Mouse (Mus musculus): ENCODE measurements around the gene Gsc2. TPM values are rescaled to one million over a fixed set of nuclear protein-coding genes. Genes with fewer than 3 reads are reported as not detected.

Gene Gsc2
- total RNA-seq, 2 experiments from 2014 or later = not detected

- no peak for DNase-seq
Observed at GRCm38 (mm10) chr16:17922163-17922538, 7.3 kb upstream of the Gsc2 start.

- peak; percentile 96 for DNase-seq
Observed at GRCm38 (mm10) chr16:17921325-17922162, 6.7 kb upstream of the Gsc2 start.

GRCm38 (mm10) chr16:17920586-17920985 lies 5.7 kb upstream of the Gsc2 start:
- DNase-seq = no peak

- DNase-seq = peak; percentile 93 to 96
Observed at GRCm38 (mm10) chr16:17911052-17911595, 3.7 kb downstream of the Gsc2 start, which contains the start of gene Ess2. Gene Ess2, minus strand, starts transcription at chr16:17911348.

GRCm38 (mm10) chr16:17898462-17898861 lies 16.4 kb downstream of the Gsc2 start, which contains the start of the genes Dgcr2 and Tssk2:
Gene Dgcr2, minus strand, starts transcription at chr16:17898562.
Gene Tssk2, plus strand, starts transcription at chr16:17898637.
- no peak for DNase-seq

- no peak for DNase-seq
Observed at GRCm38 (mm10) chr16:17896091-17896490, 18.8 kb downstream of the Gsc2 start.

- no peak for DNase-seq
Observed at GRCm38 (mm10) chr16:17893923-17894322, 20.9 kb downstream of the Gsc2 start, which contains the start of gene Tssk1. Gene Tssk1, plus strand, starts transcription at chr16:17894223.

- DNase-seq = peak; percentile 58 to 67
Observed at GRCm38 (mm10) chr16:17892606-17893005, 22.3 kb downstream of the Gsc2 start.

- peak; percentile 99 to 100 for DNase-seq
Observed at GRCm38 (mm10) chr16:17891567-17891959, 23.3 kb downstream of the Gsc2 start, which contains the start of gene Gm20518. Gene Gm20518, minus strand, starts transcription at chr16:17891671.

GRCm38 (mm10) chr16:17890917-17891566 lies 23.8 kb downstream of the Gsc2 start:
- DNase-seq = peak; percentile 80 to 81

- DNase-seq = peak in 1 of 2 experiments; percentile 22
Observed at GRCm38 (mm10) chr16:17890342-17890727, 24.5 kb downstream of the Gsc2 start.

GRCm38 (mm10) chr16:17889689-17890341 lies 25.0 kb downstream of the Gsc2 start:
- no peak for DNase-seq

- DNase-seq = no peak
Observed at GRCm38 (mm10) chr16:17884116-17884515, 30.7 kb downstream of the Gsc2 start.

GRCm38 (mm10) chr16:17882196-17882595 lies 32.7 kb downstream of the Gsc2 start:
- no peak for DNase-seq

GRCm38 (mm10) chr16:17879571-17879970 lies 35.3 kb downstream of the Gsc2 start:
- no peak for DNase-seq

GRCm38 (mm10) chr16:17876096-17876495 lies 38.8 kb downstream of the Gsc2 start:
- DNase-seq = no peak

- DNase-seq = peak; percentile 44 to 58
Observed at GRCm38 (mm10) chr16:17875174-17875573, 39.7 kb downstream of the Gsc2 start.

GRCm38 (mm10) chr16:17872995-17873394 lies 41.9 kb downstream of the Gsc2 start:
- no peak for DNase-seq

- no peak for DNase-seq
Observed at GRCm38 (mm10) chr16:17871248-17871647, 43.6 kb downstream of the Gsc2 start.

GRCm38 (mm10) chr16:17865770-17866169 lies 49.1 kb downstream of the Gsc2 start:
- DNase-seq = no peak

- DNase-seq = no peak
Observed at GRCm38 (mm10) chr16:17865293-17865692, 49.6 kb downstream of the Gsc2 start.

Measured in heart, adult 18-20 months (tissue).